Mouse (Mus musculus): ENCODE measurements around the gene Kcnk3. TPM values are rescaled to one million over a fixed set of nuclear protein-coding genes. Genes with fewer than 3 reads are reported as not detected.

The Kcnk3 gene
- total RNA-seq (2021): 10 to 100 TPM in 1 of 2 experiments, 1 to 10 TPM in 1; 9.7 to 11.3 TPM
- long read RNA-seq, experiment 1, transcript Kcnk3-201 (2 exons, 3,811 nt): major isoform, 8 of 13 reads
- long read RNA-seq, experiment 1, partial matches to known transcripts: 0 of 13 reads
- long read RNA-seq, experiment 1, other reads (novel, unspliced or antisense): 5 of 13 reads
- long read RNA-seq, experiment 2, transcript Kcnk3-201 (2 exons, 3,811 nt): major isoform, 9 of 12 reads
- long read RNA-seq, experiment 2, partial matches to known transcripts: 0 of 12 reads
- long read RNA-seq, experiment 2, other reads (novel, unspliced or antisense): 3 of 12 reads

- no peak for TF ChIP-seq CTCF (conservative IDR thresholded peaks at IDR 0.05)
- DNase-seq (ENCODE audit: low spot score in 2 of 2): peak in 1 of 2 experiments; percentile 46
- H3K27ac ChIP-seq: peak within 1 kb of the TSS; percentile 82
- H3K4me3 ChIP-seq: peak within 1 kb of the TSS; percentile 69
Measured at GRCm38 (mm10) chr5:30587681-30588300, at the start of gene Kcnk3. TSS of gene Kcnk3 (plus strand) at chr5:30588170.

GRCm38 (mm10) chr5:30545698-30546097 is 42.3 kb upstream of the Kcnk3 start, which contains the start of gene Cib4:
TSS of gene Cib4 (minus strand) at chr5:30545836.
- no peak for TF ChIP-seq CTCF (conservative IDR thresholded peaks at IDR 0.05)
- no peak within 1 kb of the TSS for H3K4me3 ChIP-seq
- H3K27ac ChIP-seq: no peak within 1 kb of the TSS
- no peak for DNase-seq (ENCODE audit: low spot score in 2 of 2)

GRCm38 (mm10) chr5:30548681-30549080 is 39.3 kb upstream of the Kcnk3 start:
- TF ChIP-seq CTCF (conservative IDR thresholded peaks at IDR 0.05): no peak
- H3K27ac ChIP-seq: no peak overlapping the region
- no peak for DNase-seq (ENCODE audit: low spot score in 2 of 2)
- no peak overlapping the region for H3K4me3 ChIP-seq

GRCm38 (mm10) chr5:30550334-30551021 is 37.5 kb upstream of the Kcnk3 start:
- TF ChIP-seq CTCF (conservative IDR thresholded peaks at IDR 0.05): peak; percentile 53
- no peak overlapping the region for H3K4me3 ChIP-seq
- no peak for DNase-seq (ENCODE audit: low spot score in 2 of 2)
- no peak overlapping the region for H3K27ac ChIP-seq

GRCm38 (mm10) chr5:30551022-30551638 is 36.8 kb upstream of the Kcnk3 start:
- Histone ChIP-seq H3K4me3 (no peak overlapping the region), H3K27ac (no peak overlapping the region)
- DNase-seq (ENCODE audit: low spot score in 2 of 2): no peak
- TF ChIP-seq CTCF (conservative IDR thresholded peaks at IDR 0.05): no peak

GRCm38 (mm10) chr5:30552006-30552405 is 36.0 kb upstream of the Kcnk3 start:
- TF ChIP-seq CTCF (conservative IDR thresholded peaks at IDR 0.05): no peak
- no peak overlapping the region for H3K27ac ChIP-seq
- DNase-seq (ENCODE audit: low spot score in 2 of 2): no peak
- H3K4me3 ChIP-seq: no peak overlapping the region

- no peak overlapping the region for H3K4me3 ChIP-seq
- no peak overlapping the region for H3K27ac ChIP-seq
- TF ChIP-seq CTCF (conservative IDR thresholded peaks at IDR 0.05): no peak
- DNase-seq (ENCODE audit: low spot score in 2 of 2): no peak
Measured at GRCm38 (mm10) chr5:30553936-30554335, 34.0 kb upstream of the Kcnk3 start.

GRCm38 (mm10) chr5:30554981-30555380 is 33.0 kb upstream of the Kcnk3 start:
- Histone ChIP-seq H3K4me3 (no peak overlapping the region), H3K27ac (no peak overlapping the region)
- no peak for DNase-seq (ENCODE audit: low spot score in 2 of 2)
- no peak for TF ChIP-seq CTCF (conservative IDR thresholded peaks at IDR 0.05)

- DNase-seq (ENCODE audit: low spot score in 2 of 2): no peak
- TF ChIP-seq CTCF (conservative IDR thresholded peaks at IDR 0.05): no peak
- no peak overlapping the region for H3K27ac ChIP-seq
- no peak overlapping the region for H3K4me3 ChIP-seq
Measured at GRCm38 (mm10) chr5:30556284-30556683, 31.7 kb upstream of the Kcnk3 start.

GRCm38 (mm10) chr5:30559421-30559820 is 28.5 kb upstream of the Kcnk3 start:
- DNase-seq (ENCODE audit: low spot score in 2 of 2): no peak
- no peak for TF ChIP-seq CTCF (conservative IDR thresholded peaks at IDR 0.05)
- no peak overlapping the region for H3K27ac ChIP-seq
- H3K4me3 ChIP-seq: no peak overlapping the region

GRCm38 (mm10) chr5:30559986-30560493 is 27.9 kb upstream of the Kcnk3 start:
- no peak for DNase-seq (ENCODE audit: low spot score in 2 of 2)
- Histone ChIP-seq H3K4me3 (no peak overlapping the region), H3K27ac (no peak overlapping the region)
- no peak for TF ChIP-seq CTCF (conservative IDR thresholded peaks at IDR 0.05)

- DNase-seq (ENCODE audit: low spot score in 2 of 2): no peak
- Histone ChIP-seq H3K4me3 (no peak overlapping the region), H3K27ac (no peak overlapping the region)
- no peak for TF ChIP-seq CTCF (conservative IDR thresholded peaks at IDR 0.05)
Measured at GRCm38 (mm10) chr5:30568479-30568878, 19.5 kb upstream of the Kcnk3 start.

GRCm38 (mm10) chr5:30571820-30572219 is 16.1 kb upstream of the Kcnk3 start:
- no peak for DNase-seq (ENCODE audit: low spot score in 2 of 2)
- H3K27ac ChIP-seq: no peak overlapping the region
- no peak overlapping the region for H3K4me3 ChIP-seq
- no peak for TF ChIP-seq CTCF (conservative IDR thresholded peaks at IDR 0.05)

All from layer of hippocampus, adult 2 months (tissue).